Comparison of ENCODE assay signal across 8 mouse cellular contexts in genomic region chr4:155086108-155087024, GRCm38 (mm10). TPM values are rescaled to one million over a fixed set of nuclear protein-coding genes. Genes with fewer than 3 reads are reported as not detected.
DNase-seq lines count a peak whose midpoint lies in the region; ATAC-seq and TF ChIP-seq lines count a peak whose summit lies in the region.

Gene Rer1, minus strand, starts transcription at chr4:155086382.
Gene Morn1, plus strand, starts transcription at chr4:155086577.

- TF ChIP-seq POLR2A in kidney, adult 2 months (IDR thresholded peaks at IDR 0.05; ENCODE audit: low read depth, low read length), result peak; percentile 69
- TF ChIP-seq POLR2A in spleen, adult 2 months (IDR thresholded peaks at IDR 0.05; ENCODE audit: low read depth, low read length), result peak; percentile 90

- peak within 1 kb of the TSS; percentile 94 for H3K9ac ChIP-seq in embryonic facial prominence, embryonic 13.5 days
- peak within 1 kb of the TSS; percentile 94 for H3K9ac ChIP-seq in limb, embryonic 12.5 days (replicated peaks)
- peak within 1 kb of the TSS; percentile 96 for H3K9ac ChIP-seq in midbrain, embryonic 15.5 days

- under 1% methylated on average over 75 of the region's 85 CpGs for WGBS in embryonic facial prominence, embryonic 13.5 days
- WGBS in kidney, adult 2 months, result under 1% methylated on average over 84 of the region's 85 CpGs
- WGBS in limb, embryonic 12.5 days, result under 1% methylated on average over 85 of the region's 85 CpGs
- under 1% methylated on average over 82 of the region's 85 CpGs for WGBS in midbrain, embryonic 15.5 days
- WGBS in spleen, adult 2 months, result under 1% methylated on average over 85 of the region's 85 CpGs

- ATAC-seq in embryonic facial prominence, embryonic 13.5 days (ENCODE audit: insufficient number of reproducible peaks, insufficient read depth, low FRiP score, low TSS enrichment, low read depth), result peak; percentile 93
- ATAC-seq in limb, embryonic 12.5 days (ENCODE audit: insufficient number of reproducible peaks, insufficient read depth, low FRiP score, low TSS enrichment, low read depth), result peak; percentile 94
- peak; percentile 98 for ATAC-seq in midbrain, embryonic 15.5 days (replicated peaks)

- H3K4me1 ChIP-seq in embryonic facial prominence, embryonic 13.5 days, result peaks cover 28% of the 10 kb centered on the region
- H3K4me1 ChIP-seq in kidney, adult 2 months (ENCODE audit: control insufficient read depth, insufficient read depth, low read length), result peaks cover 23% of the 10 kb centered on the region; the same call in 1 of the 2 replicates
- H3K4me1 ChIP-seq in limb, embryonic 12.5 days (replicated peaks), result peaks cover 27% of the 10 kb centered on the region
- peaks cover 29% of the 10 kb centered on the region for H3K4me1 ChIP-seq in midbrain, embryonic 15.5 days
- peaks cover 10% of the 10 kb centered on the region; the same call in 1 of the 2 replicates for H3K4me1 ChIP-seq in spleen, adult 2 months (ENCODE audit: control insufficient read depth, insufficient read depth, insufficient read length)

- peaks cover 35% of the 10 kb centered on the region for H3K36me3 ChIP-seq in embryonic facial prominence, embryonic 13.5 days
- H3K36me3 ChIP-seq in kidney, adult 2 months (ENCODE audit: control insufficient read depth, insufficient read depth, low read length), result no peaks in the 10 kb centered on the region; the same call in 1 of the 2 replicates
- H3K36me3 ChIP-seq in limb, embryonic 12.5 days, result peaks cover 49% of the 10 kb centered on the region
- H3K36me3 ChIP-seq in midbrain, embryonic 15.5 days (replicated peaks), result peaks cover 3% of the 10 kb centered on the region
- peaks cover 9% of the 10 kb centered on the region for H3K36me3 ChIP-seq in spleen, adult 2 months (ENCODE audit: control insufficient read depth, insufficient read depth, low read length)

- H3K4me3 ChIP-seq in embryonic facial prominence, embryonic 13.5 days, result peak within 1 kb of the TSS; percentile 93
- H3K4me3 ChIP-seq in kidney, adult 2 months (ENCODE audit: insufficient read depth, low read depth, low read length), result peak within 1 kb of the TSS; percentile 76
- peak within 1 kb of the TSS; percentile 96 for H3K4me3 ChIP-seq in limb, embryonic 12.5 days (replicated peaks)
- H3K4me3 ChIP-seq in midbrain, embryonic 15.5 days, result peak within 1 kb of the TSS; percentile 55
- peak within 1 kb of the TSS; percentile 88 for H3K4me3 ChIP-seq in spleen, adult 2 months (ENCODE audit: extremely low read depth, insufficient read depth, insufficient read length)

- TF ChIP-seq CTCF in kidney, adult 2 months (conservative IDR thresholded peaks at IDR 0.05; ENCODE audit: insufficient read depth, insufficient read length, low read depth, low read length), result no peak
- no peak for TF ChIP-seq CTCF in spleen, adult 2 months (IDR thresholded peaks at IDR 0.05; ENCODE audit: extremely low read depth, insufficient read depth, insufficient read length, insufficient replicate concordance)

- H3K4me2 ChIP-seq in embryonic facial prominence, embryonic 13.5 days, result peak within 1 kb of the TSS; percentile 96
- H3K4me2 ChIP-seq in limb, embryonic 12.5 days, result peak within 1 kb of the TSS; percentile 91
- H3K4me2 ChIP-seq in midbrain, embryonic 15.5 days, result peak within 1 kb of the TSS; percentile 82

- H3K27ac ChIP-seq in embryonic facial prominence, embryonic 13.5 days, result peak within 1 kb of the TSS; percentile 92
- peak within 1 kb of the TSS; percentile 65 for H3K27ac ChIP-seq in kidney, adult 2 months (ENCODE audit: insufficient read depth, low read depth, low read length)
- peak within 1 kb of the TSS; percentile 92 for H3K27ac ChIP-seq in limb, embryonic 12.5 days
- peak within 1 kb of the TSS; percentile 94 for H3K27ac ChIP-seq in midbrain, embryonic 15.5 days
- H3K27ac ChIP-seq in spleen, adult 2 months (ENCODE audit: insufficient read depth, low read length), result peak within 1 kb of the TSS; percentile 83

- peak; percentile 96 for DNase-seq in 3134 (ENCODE audit: extremely low read depth, insufficient read length, low spot score)
- peak; percentile 99 to 100 for DNase-seq in adrenal gland, postnatal 36 days
- DNase-seq in heart, adult 18-20 months, result peak; percentile 100
- DNase-seq in kidney, adult 2 months, result peak; percentile 100
- DNase-seq in spleen, adult 2 months (ENCODE audit: low read depth in 1 of 2, low spot score in 2 of 2), result peak; percentile 99

- no peaks in the 10 kb centered on the region for H3K27me3 ChIP-seq in embryonic facial prominence, embryonic 13.5 days
- H3K27me3 ChIP-seq in kidney, adult 2 months (replicated peaks; ENCODE audit: control insufficient read depth, insufficient read depth, low read length), result no peaks in the 10 kb centered on the region
- no peaks in the 10 kb centered on the region for H3K27me3 ChIP-seq in limb, embryonic 12.5 days
- H3K27me3 ChIP-seq in midbrain, embryonic 15.5 days (replicated peaks), result no peaks in the 10 kb centered on the region
- no peaks in the 10 kb centered on the region for H3K27me3 ChIP-seq in spleen, adult 2 months (ENCODE audit: control insufficient read depth, insufficient read depth, low read length)

- no peaks in the 10 kb centered on the region for H3K9me3 ChIP-seq in embryonic facial prominence, embryonic 13.5 days
- no peaks in the 10 kb centered on the region for H3K9me3 ChIP-seq in limb, embryonic 12.5 days
- no peaks in the 10 kb centered on the region for H3K9me3 ChIP-seq in midbrain, embryonic 15.5 days

RNA-seq across cellular contexts. Expression of gene Rer1, which starts in this region (rescaled TPM):
- total RNA-seq in adrenal gland, postnatal 36 days (2021), result 100 to 1,000 TPM; 106 to 114 TPM
- 147 and 162 TPM in 2 replicates for polyA plus RNA-seq in embryonic facial prominence, embryonic 13.5 days (2015; fragmentation: Nextera tagmentation; extraction: Ambion mirVana)
- 10 to 100 TPM; 72.0 to 75.8 TPM for total RNA-seq in heart, adult 18-20 months (2021)
- polyA plus RNA-seq in kidney, adult 2 months (2012; rRNA removed), result 133 TPM in 2 replicates
- polyA plus RNA-seq in limb, embryonic 12.5 days (2016; fragmentation: Nextera tagmentation; extraction: Ambion mirVana), result 136 and 141 TPM in 2 replicates
- polyA plus RNA-seq in midbrain, embryonic 15.5 days (2015; fragmentation: Nextera tagmentation; extraction: Ambion mirVana), result 111 and 115 TPM in 2 replicates
- 37.7 and 44.1 TPM in 2 replicates for polyA plus RNA-seq in spleen, adult 2 months (2012; rRNA removed)

RNA-seq across cellular contexts. Expression of gene Morn1, which starts in this region (rescaled TPM):
- total RNA-seq in adrenal gland, postnatal 36 days (2021), result 1 to 10 TPM; 7.7 to 7.9 TPM
- polyA plus RNA-seq in embryonic facial prominence, embryonic 13.5 days (2015; fragmentation: Nextera tagmentation; extraction: Ambion mirVana), result 5.6 and 6.2 TPM in 2 replicates
- 1 to 10 TPM; 1.0 to 2.3 TPM for total RNA-seq in heart, adult 18-20 months (2021)
- 10.4 and 12.4 TPM in 2 replicates for polyA plus RNA-seq in kidney, adult 2 months (2012; rRNA removed)
- polyA plus RNA-seq in limb, embryonic 12.5 days (2016; fragmentation: Nextera tagmentation; extraction: Ambion mirVana), result 5.2 and 6.9 TPM in 2 replicates
- 8.2 and 8.9 TPM in 2 replicates for polyA plus RNA-seq in midbrain, embryonic 15.5 days (2015; fragmentation: Nextera tagmentation; extraction: Ambion mirVana)
- 3.6 and 3.7 TPM in 2 replicates for polyA plus RNA-seq in spleen, adult 2 months (2012; rRNA removed)

Comparison
In these comparisons a context has a peak if more than half of its experiments do, and no peak if none do; other contexts are left out.
1. Peak in every context shown above with its lines: DNase-seq, ATAC-seq, H3K4me3 ChIP-seq and H3K27ac ChIP-seq.